Mouse (Mus musculus) heart, embryonic 12.5 days (tissue): Measurements from ENCODE around the gene Aldh3b1. TPM values are rescaled to one million over a fixed set of nuclear protein-coding genes. Genes with fewer than 3 reads are reported as not detected.
A peak's percentile ranks its signal among the peaks of the same experiment; 100 is the strongest.
"Not testable (repeated sequence)": the region's sequence is repeated elsewhere in the genome, so short reads cannot be mapped to it uniquely, and the experiment has no call there.

Experiments
- ATAC-seq: fragments of 200-750 bp; cut with Nextera tagmentation; 2 replicates; pipeline ENCODE4 v1.8.0; 2017; ENCODE audit warnings: moderate TSS enrichment, moderate library complexity; ENCODE audit not compliant: insufficient number of reproducible peaks, low FRiP score
- H3K27ac ChIP-seq: fragments of 300-500 bp; sonication (generic); 2 replicates; pipeline ENCODE4 v1.5.1; 2016; ENCODE audit warnings: mild to moderate bottlenecking, moderate library complexity; ENCODE audit not compliant: poor library complexity, severe bottlenecking
- H3K27me3 ChIP-seq: fragments of 300-500 bp; sonication (generic); replicated peaks from 2 replicates; pipeline ENCODE4 v1.6.1; 2016; ENCODE audit warnings: mild to moderate bottlenecking, moderate library complexity
- H3K36me3 ChIP-seq: fragments of 300-500 bp; sonication (generic); 2 replicates; pipeline ENCODE4 v1.6.1; 2016; ENCODE audit warnings: mild to moderate bottlenecking, moderate library complexity
- H3K4me1 ChIP-seq: fragments of 300-500 bp; sonication (generic); replicated peaks from 2 replicates; pipeline ENCODE4 v1.6.1; 2016; ENCODE audit warnings: mild to moderate bottlenecking
- H3K4me2 ChIP-seq: fragments of 300-500 bp; sonication (generic); 2 replicates; pipeline ENCODE4 v1.6.1; 2016; ENCODE audit warnings: mild to moderate bottlenecking, moderate library complexity
- H3K4me3 ChIP-seq: fragments of 300-500 bp; sonication (generic); 2 replicates; pipeline ENCODE4 v1.5.1; 2016; ENCODE audit warnings: mild to moderate bottlenecking
- H3K9ac ChIP-seq: fragments of 300-500 bp; sonication (generic); 2 replicates; pipeline ENCODE4 v1.6.1; 2016; ENCODE audit warnings: mild to moderate bottlenecking, moderate library complexity
- H3K9me3 ChIP-seq: fragments of 300-500 bp; sonication (generic); replicated peaks from 2 replicates; pipeline ENCODE4 v1.6.1; 2016; ENCODE audit warnings: mild to moderate bottlenecking, moderate library complexity
- WGBS: fragments of 180-500 bp; shearing (Covaris S2); methylation state at CpG from one replicate; pipeline ENCODE4 v1.1.7; 2016; 5-methylcytosine and 5-hydroxymethylcytosine counted together
- polyA plus RNA-seq: library from polyadenylated mRNA; unstranded; fragments of >200 nt; fragmentation: Nextera tagmentation; extraction: Ambion mirVana; gene quantifications from 2 replicates; pipeline ENCODE4 v1.2.1, GENCODE M21; 2016

The Aldh3b1 gene
- polyA plus RNA-seq, 1 experiment from 2014 or later = 2.3 TPM

DNA sequence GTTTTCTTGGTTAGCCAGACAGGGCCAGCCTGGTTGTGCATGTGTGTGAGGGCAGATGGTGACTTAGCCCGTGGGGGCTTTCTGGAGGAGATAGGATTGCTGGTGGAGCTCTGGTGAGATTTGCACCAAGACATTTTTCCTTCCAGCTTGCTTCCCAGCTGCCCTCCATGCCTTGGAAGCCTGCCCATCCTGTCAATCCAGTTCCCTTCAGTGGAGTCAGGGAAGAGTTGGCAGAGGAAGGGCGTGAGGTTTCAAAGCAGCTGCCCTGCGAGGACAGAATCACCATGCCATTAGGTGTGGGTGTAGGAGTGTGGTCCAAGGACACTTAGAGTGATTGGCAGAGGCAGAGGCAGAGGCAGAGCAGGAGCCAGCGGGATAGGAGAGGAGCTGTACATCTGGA is 28.9 kb upstream of the Aldh3b1 start, which contains the start of gene Aldh3b3:
Gene Aldh3b3, plus strand, starts transcription at position 176 of the 400 bp plus-strand sequence.
- Histone ChIP-seq H3K9ac (no peak within 1 kb of the TSS), H3K9me3 (no peaks in the 10 kb centered on the region; the same call in 1 of the 2 replicates), H3K27me3 (0 out of 2 replicates have a peak, but pooled peaks cover 9% of the 10 kb centered on the region), H3K4me3 (no peak within 1 kb of the TSS), H3K4me2 (no peak within 1 kb of the TSS), H3K27ac (no peak within 1 kb of the TSS), H3K36me3 (no peaks in the 10 kb centered on the region), H3K4me1 (peaks cover 8% of the 10 kb centered on the region)
- ATAC-seq = no peak
- WGBS = 80% methylated on average over 4 of the region's 4 CpGs

DNA sequence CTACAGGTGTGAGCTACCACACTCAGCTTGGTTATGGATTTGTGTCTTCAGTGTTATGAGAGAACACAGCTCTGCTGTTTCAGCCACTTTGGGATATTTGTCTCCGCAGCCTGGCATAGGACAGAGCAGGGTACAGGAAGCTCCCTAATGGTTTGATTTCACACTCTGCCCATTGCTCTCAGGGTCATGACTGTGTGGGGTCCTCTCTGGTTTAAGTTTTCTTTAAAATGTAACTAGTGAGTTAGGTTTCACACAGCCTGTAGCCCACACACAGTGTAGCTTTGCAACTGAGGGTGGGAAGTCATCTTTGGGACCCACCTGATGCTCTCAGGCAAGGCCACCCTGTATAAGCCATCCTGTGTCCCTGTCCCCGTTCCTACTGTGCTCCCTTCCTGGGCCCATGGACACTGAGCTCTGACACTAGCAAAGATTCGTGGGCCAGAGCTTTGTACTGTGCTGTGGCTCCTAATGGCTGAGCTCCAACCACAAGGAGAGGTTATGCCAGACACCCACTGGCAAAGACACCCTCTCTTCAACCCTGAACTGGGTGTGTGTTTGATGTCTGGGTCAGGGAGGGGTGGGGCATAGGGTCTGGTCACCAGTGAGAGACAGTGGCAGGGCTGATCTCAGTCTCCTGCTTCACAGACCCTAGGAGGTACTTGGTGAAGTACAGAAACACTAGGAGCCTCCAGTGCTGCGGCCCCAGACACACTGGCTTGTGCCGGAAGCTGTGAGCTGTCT is 27.9 kb upstream of the Aldh3b1 start:
- not testable (repeated sequence) for ATAC-seq, H3K27me3 ChIP-seq, H3K9ac ChIP-seq, H3K4me2 ChIP-seq, H3K4me3 ChIP-seq, H3K4me1 ChIP-seq, H3K9me3 ChIP-seq, H3K36me3 ChIP-seq, H3K27ac ChIP-seq
- WGBS = 73% methylated on average over 5 of the region's 5 CpGs

DNA sequence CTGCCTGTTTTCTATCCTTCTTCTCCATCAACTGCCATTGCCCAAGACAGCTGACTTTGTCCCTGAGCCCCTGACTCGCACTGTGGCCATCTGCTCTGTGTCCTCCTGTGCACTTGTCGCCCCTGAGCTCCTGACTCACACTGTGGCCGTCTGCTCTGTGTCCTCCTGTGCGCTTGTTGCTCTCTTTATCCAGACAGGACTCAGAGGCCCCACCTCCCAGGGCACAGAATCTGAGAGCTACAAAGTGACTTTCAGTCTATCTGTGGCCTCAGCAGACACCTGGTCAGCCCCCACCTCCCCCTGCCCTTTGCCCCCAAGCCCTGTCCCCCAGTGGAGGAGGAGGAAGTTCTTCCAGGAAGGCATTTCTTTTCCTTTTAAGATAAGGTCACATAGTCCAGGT is 26.2 kb upstream of the Aldh3b1 start:
- no peaks in the 10 kb centered on the region; the same call in 1 of the 2 replicates for H3K9me3 ChIP-seq
- 18% methylated on average over 4 of the region's 4 CpGs for WGBS
- peaks cover 8% of the 10 kb centered on the region for H3K4me1 ChIP-seq
- no peak overlapping the region for H3K4me2 ChIP-seq
- no peak overlapping the region for H3K4me3 ChIP-seq
- H3K36me3 ChIP-seq = no peaks in the 10 kb centered on the region
- ATAC-seq = peak; percentile 36; the same call in 1 of the 2 replicates
- no peak overlapping the region for H3K27ac ChIP-seq
- no peak overlapping the region for H3K9ac ChIP-seq
- H3K27me3 ChIP-seq = 0 out of 2 replicates have a peak, but pooled peaks cover 9% of the 10 kb centered on the region

DNA sequence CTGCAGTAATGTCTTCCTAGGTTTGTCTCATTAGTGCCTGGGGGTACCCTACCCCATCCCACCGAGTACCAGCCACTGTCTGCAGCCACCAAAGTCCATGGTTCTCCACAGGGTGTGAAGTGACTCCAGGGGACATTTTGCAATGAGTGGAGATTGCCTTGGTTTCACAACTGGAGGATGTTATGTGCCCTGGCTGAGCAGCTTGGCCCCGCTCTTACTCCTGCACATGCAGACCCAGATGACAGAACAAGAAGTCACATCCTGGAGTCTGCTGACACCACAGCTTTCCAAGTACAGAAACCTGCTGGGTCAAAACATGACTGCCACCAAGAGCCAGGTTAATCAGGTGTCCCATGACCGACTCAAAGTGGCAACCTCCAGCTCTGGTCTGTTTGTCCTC is 25.4 kb upstream of the Aldh3b1 start:
- Histone ChIP-seq H3K4me2 (no peak overlapping the region), H3K4me1 (peaks cover 8% of the 10 kb centered on the region), H3K9ac (no peak overlapping the region), H3K27ac (no peak overlapping the region), H3K27me3 (0 out of 2 replicates have a peak, but pooled peaks cover 9% of the 10 kb centered on the region), H3K4me3 (no peak overlapping the region), H3K36me3 (no peaks in the 10 kb centered on the region), H3K9me3 (no peaks in the 10 kb centered on the region)
- no peak for ATAC-seq
- 73% methylated on average over 3 of the region's 3 CpGs for WGBS

DNA sequence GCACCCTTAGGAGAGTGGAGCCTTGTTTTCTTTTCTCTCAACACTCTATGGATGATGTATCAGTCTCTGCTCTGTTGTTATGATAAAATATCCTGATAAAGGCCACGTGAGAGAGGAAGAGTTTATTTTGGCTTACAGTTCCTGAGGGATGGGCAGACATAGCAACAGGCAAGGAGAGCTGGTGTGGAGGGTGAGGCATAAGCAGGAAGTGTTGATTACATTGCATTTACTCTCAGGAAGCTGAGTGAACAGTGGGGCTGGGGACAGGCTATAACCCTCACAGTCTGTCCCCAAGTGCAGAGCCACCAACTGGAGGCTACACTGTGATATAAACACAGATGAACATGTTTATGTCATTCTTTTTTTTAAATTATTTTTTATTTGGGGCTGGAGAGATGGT is 22.5 kb upstream of the Aldh3b1 start:
- peaks cover 8% of the 10 kb centered on the region for H3K4me1 ChIP-seq
- 36% methylated on average over 1 of the region's 1 CpGs for WGBS
- H3K4me2 ChIP-seq = no peak overlapping the region
- no peak overlapping the region for H3K4me3 ChIP-seq
- H3K27ac ChIP-seq = no peak overlapping the region
- no peak overlapping the region for H3K9ac ChIP-seq
- ATAC-seq = no peak
- no peaks in the 10 kb centered on the region for H3K9me3 ChIP-seq
- H3K27me3 ChIP-seq = peaks cover 20% of the 10 kb centered on the region; the same call in 1 of the 2 replicates
- no peaks in the 10 kb centered on the region for H3K36me3 ChIP-seq

DNA sequence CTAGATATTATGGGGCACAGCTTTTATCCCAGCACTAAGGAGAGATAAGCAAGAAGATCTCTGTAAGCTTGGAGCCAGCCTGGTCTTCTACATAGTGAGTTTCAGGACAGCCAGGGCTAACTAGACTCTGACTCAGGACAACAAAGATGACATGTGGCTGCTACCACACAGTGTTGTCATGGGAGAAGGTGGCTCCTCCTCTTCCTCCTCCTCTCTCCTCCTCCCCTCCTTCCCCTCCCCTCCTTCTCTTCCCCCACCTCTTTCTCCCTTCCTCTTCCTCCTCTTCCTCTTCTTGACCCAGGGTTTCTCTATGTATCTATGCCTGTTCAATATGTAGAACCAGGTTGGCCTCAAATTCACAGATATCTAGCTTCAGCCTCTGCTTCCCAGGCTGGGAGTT is 21.9 kb upstream of the Aldh3b1 start:
- Histone ChIP-seq H3K27me3 (peaks cover 17% of the 10 kb centered on the region; the same call in 1 of the 2 replicates), H3K36me3 (no peaks in the 10 kb centered on the region), H3K27ac (no peak overlapping the region), H3K9ac (no peak overlapping the region), H3K4me3 (no peak overlapping the region), H3K4me1 (peaks cover 9% of the 10 kb centered on the region), H3K9me3 (no peaks in the 10 kb centered on the region), H3K4me2 (no peak overlapping the region)
- ATAC-seq = no peak

DNA sequence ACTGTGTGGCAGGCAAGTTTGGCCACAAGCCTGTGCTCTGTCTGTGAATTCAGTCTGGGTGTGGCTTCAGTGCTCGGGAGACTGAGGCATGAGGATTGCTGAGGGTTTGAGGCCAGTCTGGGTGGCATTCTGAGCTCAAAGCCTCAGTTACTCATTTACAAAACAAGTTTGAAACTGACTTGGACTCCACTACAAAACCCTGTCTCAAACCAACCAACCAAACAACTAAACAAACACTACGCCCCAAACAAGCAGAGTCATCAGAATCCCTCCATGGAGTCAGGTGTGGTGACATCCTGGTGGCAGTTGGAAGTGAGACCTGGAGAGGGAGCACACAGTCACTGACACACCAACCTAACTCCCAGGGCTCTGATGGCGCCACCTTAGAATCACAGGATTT is 20.7 kb upstream of the Aldh3b1 start:
- ATAC-seq = no peak
- peaks cover 10% of the 10 kb centered on the region for H3K4me1 ChIP-seq
- 72% methylated on average over 3 of the region's 3 CpGs for WGBS

DNA sequence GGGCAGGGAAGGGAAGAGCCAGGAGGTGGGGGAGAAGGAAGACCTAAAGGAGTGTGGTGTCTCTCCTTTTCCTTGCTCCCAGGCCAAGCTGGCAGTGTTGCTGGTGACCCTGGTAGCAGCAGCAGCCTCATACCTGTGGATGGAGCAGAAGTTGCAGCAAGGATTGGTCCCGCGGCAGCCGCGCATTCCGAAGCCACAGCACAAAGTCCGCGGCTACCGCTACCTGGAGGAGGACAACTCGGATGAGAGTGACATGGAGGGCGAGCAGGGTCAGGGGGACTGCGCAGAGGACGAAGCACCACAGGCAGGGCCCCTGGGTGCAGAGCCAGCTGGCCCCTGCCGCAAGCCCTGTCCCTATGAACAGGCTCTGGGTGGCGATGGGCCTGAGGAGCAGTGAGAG is 18.9 kb upstream of the Aldh3b1 start:
- peaks cover 20% of the 10 kb centered on the region for H3K27me3 ChIP-seq
- no peak overlapping the region for H3K27ac ChIP-seq
- no peaks in the 10 kb centered on the region for H3K36me3 ChIP-seq
- H3K4me1 ChIP-seq = peaks cover 10% of the 10 kb centered on the region
- H3K4me2 ChIP-seq = no peak overlapping the region
- no peak for ATAC-seq
- WGBS = 57% methylated on average over 14 of the region's 14 CpGs
- H3K9me3 ChIP-seq = no peaks in the 10 kb centered on the region
- H3K4me3 ChIP-seq = no peak overlapping the region
- H3K9ac ChIP-seq = no peak overlapping the region

More for the DNA sequence above, 20.7 kb upstream of the Aldh3b1 start:
- Histone ChIP-seq H3K27me3 (peaks cover 11% of the 10 kb centered on the region; the same call in 1 of the 2 replicates), H3K4me2 (no peak overlapping the region), H3K27ac (no peak overlapping the region), H3K9me3 (no peaks in the 10 kb centered on the region), H3K9ac (no peak overlapping the region), H3K36me3 (no peaks in the 10 kb centered on the region), H3K4me3 (no peak overlapping the region)

DNA sequence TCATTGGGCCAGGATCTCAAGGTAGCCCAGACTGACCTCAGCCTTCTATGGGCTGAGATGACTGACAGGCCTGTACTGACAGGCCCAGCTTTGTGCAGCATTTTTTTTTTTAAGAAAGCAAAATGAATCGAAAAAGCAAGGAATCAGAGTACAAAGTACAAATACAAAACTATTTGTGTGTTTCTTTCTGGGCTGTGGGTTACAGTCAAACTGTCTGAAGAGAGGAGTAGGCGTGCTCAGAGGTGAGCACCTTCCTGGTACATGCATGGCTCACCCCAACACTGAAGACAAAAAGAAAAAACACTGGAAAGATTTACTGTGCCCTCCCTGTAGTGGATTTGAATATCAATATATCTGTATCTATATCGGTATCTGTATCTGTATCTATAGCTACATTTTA is 18.2 kb upstream of the Aldh3b1 start:
- Histone ChIP-seq H3K9ac (no peak overlapping the region), H3K27ac (no peak overlapping the region), H3K27me3 (peaks cover 21% of the 10 kb centered on the region), H3K4me1 (peaks cover 13% of the 10 kb centered on the region), H3K4me3 (no peak overlapping the region), H3K36me3 (no peaks in the 10 kb centered on the region), H3K9me3 (no peaks in the 10 kb centered on the region), H3K4me2 (no peak overlapping the region)
- no peak for ATAC-seq
- 69% methylated on average over 3 of the region's 3 CpGs for WGBS

DNA sequence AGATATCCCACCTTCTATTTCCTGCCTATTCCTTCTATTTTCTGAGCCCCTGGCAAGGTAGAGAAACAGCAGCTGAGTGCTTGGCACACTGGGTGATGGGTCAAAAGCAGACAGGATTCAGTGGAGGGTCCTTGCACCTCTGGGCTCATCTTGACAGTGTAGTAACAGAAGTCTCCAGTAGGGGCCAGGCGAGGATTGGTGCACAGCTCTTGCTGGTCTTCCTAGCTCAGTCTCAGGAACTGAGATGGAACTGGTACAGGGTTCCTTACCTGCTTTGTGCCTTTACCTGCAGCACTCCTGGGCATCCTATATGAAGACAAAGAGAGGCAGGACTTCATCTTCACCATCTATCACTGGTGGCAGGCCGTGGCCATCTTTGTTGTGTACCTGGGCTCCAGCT is 17.1 kb upstream of the Aldh3b1 start:
- Histone ChIP-seq H3K9me3 (no peaks in the 10 kb centered on the region), H3K4me3 (no peak overlapping the region), H3K36me3 (no peaks in the 10 kb centered on the region), H3K4me2 (no peak overlapping the region), H3K4me1 (peaks cover 13% of the 10 kb centered on the region), H3K9ac (no peak overlapping the region), H3K27ac (no peak overlapping the region), H3K27me3 (peaks cover 32% of the 10 kb centered on the region)
- WGBS = 15% methylated on average over 2 of the region's 2 CpGs
- ATAC-seq = no peak

DNA sequence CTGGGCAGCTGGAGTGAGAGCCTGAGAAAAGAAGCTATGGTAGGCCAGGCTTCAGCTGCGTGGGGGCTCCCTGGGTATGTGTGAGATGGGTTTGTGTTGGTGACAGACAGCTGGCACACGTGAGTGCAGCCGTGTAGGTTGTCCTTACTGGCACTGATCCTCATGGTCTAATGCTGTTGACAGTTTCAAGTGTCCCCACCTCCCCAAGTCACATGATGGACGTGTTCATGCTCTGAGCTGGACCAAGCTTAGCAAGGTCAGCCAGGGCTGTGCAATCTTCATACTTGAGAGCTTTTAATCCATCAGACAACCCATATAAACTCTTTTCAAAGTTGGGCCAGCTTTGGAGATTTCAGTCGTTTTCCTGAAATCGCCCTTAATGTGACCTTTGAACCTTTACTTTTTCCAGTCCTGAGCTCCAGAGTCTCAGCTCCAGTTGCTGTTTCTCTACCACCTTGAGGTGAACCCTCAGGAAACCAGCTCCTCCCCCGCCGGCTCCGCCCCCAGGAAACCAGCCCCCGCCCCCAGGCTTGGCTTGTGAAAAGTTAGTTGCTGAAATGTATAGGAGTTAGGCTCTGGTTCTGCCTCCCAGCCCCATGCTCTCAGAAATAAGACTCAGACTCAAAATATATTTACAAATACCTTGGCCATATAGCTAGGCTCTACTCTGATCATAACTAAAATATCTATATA is 16.4 kb upstream of the Aldh3b1 start:
- Histone ChIP-seq H3K27ac (no peak overlapping the region), H3K4me1 (peaks cover 13% of the 10 kb centered on the region), H3K9ac (no peak overlapping the region), H3K27me3 (peaks cover 37% of the 10 kb centered on the region), H3K9me3 (no peaks in the 10 kb centered on the region), H3K36me3 (no peaks in the 10 kb centered on the region), H3K4me2 (no peak overlapping the region), H3K4me3 (no peak overlapping the region)
- peak; percentile 50; the same call in 1 of the 2 replicates for ATAC-seq
- WGBS = 23% methylated on average over 10 of the region's 10 CpGs
